Mouse (Mus musculus) large intestine, adult 2 months (tissue): ENCODE results near the gene Espn. TPM values are rescaled to one million over a fixed set of nuclear protein-coding genes. Genes with fewer than 3 reads are reported as not detected.

ENCODE experiments used
- DNase-seq: peaks from one replicate; pipeline ENCODE4 v3.0.0-alpha.2; 2012; ENCODE audit warnings: low read depth, low spot score
- WGBS: fragments of 180-500 bp; shearing (Covaris S2); methylation state at CpG from one replicate; pipeline ENCODE4 v1.1.7; 2018; 5-methylcytosine and 5-hydroxymethylcytosine counted together
- polyA plus RNA-seq: library from polyadenylated mRNA; depleted of rRNA; stranded (reverse); fragments of >200 nt; gene quantifications from 2 replicates; pipeline ENCODE4 v1.2.3, GENCODE M21; 2012; rRNA removed

Espn gene
- polyA plus RNA-seq: 157 and 237 TPM in 2 replicates

DNA sequence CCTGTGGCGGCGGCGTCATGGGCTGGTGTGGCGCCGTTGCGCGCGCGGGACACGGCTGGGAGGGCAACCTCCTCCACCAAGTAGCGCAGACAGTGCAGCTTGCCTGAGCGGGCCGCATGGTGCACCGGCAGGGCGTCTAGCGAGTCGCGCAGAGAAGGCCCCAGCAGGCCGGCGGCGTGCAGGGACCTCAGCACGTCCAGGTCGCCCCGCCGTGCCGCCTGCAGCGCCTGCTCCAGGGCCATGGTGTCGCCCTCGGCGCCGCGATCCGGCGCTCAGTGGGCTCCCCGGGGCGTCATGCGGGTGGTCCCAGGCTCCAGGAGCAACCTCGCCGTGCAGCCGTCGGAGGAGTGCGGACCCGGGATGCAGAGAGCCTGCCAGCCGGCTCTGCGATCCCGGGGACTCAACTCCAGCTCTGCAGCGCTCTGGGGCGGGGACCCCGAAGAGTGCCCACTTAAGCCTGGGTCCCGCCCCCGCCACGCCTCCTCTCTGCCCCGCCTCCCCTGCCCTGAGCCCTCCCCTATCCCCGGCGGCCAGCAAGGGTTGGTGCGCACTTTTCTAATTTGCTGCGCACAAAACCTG, at the start of gene Espn:
TSS of gene Espn (minus strand) at position 406 of the 579 bp plus-strand sequence.
- DNase-seq: no peak

DNA sequence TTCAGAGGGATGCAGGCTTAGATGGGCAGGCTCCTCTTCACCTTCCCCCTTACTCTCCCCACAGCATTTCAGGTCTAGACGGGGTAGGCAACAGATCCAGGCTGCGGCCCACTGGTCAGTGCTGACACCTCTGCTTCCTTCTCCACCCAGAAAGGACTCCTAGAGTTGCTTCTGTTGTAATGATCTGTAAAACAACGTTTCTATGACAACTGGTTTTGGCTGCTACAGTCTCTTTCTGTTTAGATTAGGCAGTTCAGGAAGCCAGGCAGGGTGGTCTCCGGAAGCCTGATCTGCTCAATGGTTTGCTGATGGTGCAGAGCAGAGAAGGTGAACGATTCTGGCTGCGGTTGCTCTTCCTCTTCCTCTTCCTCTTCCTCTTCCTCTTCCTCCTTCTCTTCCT, 49.3 kb upstream of the Espn start:
- DNase-seq: no peak
- WGBS: 34% methylated on average over 6 of the region's 6 CpGs

More for the DNA sequence above, at the start of gene Espn:
- WGBS: 4% methylated on average over 57 of the region's 57 CpGs

GRCm38 (mm10) chr4:152199617-152200016, 47.4 kb upstream of the Espn start:
- WGBS: 26% methylated on average over 1 of the region's 1 CpGs
- no peak for DNase-seq

DNA sequence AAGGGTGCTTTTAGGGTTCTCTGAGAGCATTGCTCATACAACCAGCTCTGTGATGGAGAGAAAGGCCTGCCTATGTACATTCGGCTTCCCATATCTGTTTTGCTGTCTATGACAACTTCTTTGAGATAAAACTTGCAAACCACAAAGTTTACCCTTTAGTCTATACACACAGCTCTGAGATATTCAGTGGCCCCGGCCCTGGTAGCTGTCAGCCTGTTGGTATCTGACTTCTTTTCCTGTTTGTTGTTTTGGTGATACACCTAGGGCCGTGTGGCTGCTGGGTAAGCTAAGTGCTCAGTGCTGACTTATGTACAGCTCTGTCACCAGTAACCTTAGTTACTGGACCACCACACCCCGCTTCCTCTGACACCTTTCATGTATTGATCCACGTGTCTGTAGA, 45.4 kb upstream of the Espn start:
- DNase-seq: no peak
- WGBS: 41% methylated on average over 5 of the region's 5 CpGs

- 72% methylated on average over 9 of the region's 9 CpGs for WGBS
- DNase-seq: no peak
These were observed 44.1 kb upstream of the Espn start for GRCm38 (mm10) chr4:152196276-152196675.

- no peak for DNase-seq
- WGBS: 48% methylated on average over 3 of the region's 3 CpGs
These were observed 42.5 kb upstream of the Espn start for GRCm38 (mm10) chr4:152194476-152195175.

DNA sequence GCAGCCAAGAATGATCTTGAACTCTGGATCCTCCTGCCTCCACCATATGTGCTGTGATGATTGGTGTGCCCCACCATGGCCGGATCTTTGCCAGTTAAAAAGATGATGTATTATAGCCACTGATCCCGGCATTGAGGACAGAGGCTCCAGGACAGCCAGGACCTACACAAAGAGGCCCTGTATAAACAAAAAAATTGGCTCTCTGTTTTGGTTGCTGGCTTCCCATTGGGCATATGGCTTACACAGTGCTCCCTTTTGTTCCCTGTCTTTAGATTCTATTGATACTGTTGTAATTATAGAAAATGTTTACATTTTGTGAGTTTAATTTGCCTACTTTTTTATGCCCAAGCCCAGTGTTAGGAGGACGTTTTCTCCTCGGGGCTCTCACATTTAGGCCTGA, 40.4 kb upstream of the Espn start:
- no peak for DNase-seq
- 27% methylated on average over 4 of the region's 4 CpGs for WGBS

DNA sequence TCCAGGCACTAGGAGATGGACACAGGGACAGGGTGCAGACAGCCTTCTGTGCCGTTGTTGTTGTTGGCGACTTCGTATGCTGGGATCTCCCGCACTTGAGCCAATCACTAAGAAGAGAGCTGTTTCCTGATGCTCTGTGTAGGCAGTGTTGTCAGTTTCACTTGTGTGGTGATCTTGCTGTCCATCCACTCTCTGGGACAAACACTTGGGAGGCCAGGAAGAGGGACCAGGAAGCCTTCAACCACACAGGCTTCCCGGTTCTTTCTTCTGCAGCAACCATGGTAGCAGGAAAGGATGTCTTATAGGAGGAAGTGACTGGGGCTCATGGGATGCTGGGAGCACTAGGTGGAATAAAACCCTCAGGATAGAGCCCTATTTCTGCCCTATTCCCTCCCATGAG, 38.5 kb upstream of the Espn start:
- no peak for DNase-seq
- 70% methylated on average over 5 of the region's 5 CpGs for WGBS

DNA sequence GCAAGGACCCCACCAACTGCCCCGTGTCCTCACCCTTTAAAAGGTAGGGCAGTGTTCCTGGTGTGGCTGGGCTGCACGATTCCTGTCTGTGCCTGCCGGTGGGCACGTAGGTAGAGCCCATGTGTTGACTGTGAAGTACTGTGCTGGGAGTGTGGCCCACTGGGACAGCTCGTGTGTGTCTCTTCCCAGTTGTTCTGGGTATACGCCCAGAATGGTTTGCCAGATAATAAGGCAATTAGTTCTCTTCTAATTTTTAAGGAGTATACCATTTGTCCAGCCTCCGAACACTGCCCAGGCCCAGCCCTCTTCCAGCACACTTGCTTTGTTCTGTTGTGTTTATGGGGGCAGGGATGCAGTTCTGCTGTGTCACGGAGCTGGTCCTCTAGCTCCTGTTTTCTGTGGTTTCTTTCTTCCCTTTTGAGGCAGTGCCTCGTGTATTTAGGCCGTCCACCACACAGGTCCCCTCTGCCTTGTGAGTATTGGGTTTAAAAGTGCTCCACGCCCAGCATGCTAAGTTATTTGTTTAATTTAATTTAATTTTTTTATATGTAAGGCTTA, 38.0 kb upstream of the Espn start:
- 72% methylated on average over 11 of the region's 11 CpGs for WGBS

DNA sequence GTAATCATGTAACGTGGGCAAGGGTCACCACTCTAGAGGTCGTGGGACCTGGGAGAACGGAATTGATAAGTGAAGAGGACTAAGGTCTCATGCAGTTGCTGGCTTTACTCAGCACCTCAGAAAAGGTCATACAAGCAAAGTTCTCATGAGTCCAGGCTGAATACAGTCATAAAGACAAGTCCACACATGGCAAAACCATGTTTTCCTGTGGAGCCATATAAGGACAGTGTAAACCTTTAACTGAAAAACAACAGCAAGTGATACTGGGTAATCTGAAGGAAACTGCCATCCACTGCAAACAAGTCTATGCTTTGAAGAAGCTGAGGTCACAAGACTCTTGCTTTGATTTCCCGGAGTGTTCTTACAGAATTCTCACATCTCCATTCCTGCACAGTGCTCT, 37.5 kb upstream of the Espn start:
- DNase-seq: no peak
- WGBS: 82% methylated on average over 4 of the region's 4 CpGs

More for the DNA sequence above, 38.0 kb upstream of the Espn start:
- no peak for DNase-seq

GRCm38 (mm10) chr4:152189071-152189470, 36.9 kb upstream of the Espn start:
- DNase-seq: no peak
- 81% methylated on average over 6 of the region's 6 CpGs for WGBS

DNA sequence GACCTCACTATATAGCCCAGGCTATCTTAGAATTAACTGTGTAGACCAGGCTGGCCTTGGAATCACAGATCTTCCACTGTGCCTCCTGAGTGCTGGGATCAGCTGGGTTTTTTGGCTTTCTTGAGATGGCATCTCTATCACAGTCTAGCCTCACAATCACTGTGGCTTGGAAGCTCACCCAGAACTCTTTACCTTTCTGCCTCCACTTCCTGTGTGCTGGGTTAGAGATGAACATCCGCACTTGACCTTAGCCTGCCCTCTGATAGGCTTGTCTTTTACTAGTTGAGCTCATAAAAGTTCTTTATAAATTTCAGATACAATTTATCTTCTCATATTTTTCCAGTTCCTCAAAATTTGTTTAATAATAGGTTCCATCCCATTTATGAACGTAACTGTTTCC, 36.5 kb upstream of the Espn start:
- 91% methylated on average over 2 of the region's 2 CpGs for WGBS

GRCm38 (mm10) chr4:152187142-152187541, 35.0 kb upstream of the Espn start:
- no peak for DNase-seq
- 75% methylated on average over 9 of the region's 9 CpGs for WGBS

More for the DNA sequence above, 36.5 kb upstream of the Espn start:
- DNase-seq: no peak

DNA sequence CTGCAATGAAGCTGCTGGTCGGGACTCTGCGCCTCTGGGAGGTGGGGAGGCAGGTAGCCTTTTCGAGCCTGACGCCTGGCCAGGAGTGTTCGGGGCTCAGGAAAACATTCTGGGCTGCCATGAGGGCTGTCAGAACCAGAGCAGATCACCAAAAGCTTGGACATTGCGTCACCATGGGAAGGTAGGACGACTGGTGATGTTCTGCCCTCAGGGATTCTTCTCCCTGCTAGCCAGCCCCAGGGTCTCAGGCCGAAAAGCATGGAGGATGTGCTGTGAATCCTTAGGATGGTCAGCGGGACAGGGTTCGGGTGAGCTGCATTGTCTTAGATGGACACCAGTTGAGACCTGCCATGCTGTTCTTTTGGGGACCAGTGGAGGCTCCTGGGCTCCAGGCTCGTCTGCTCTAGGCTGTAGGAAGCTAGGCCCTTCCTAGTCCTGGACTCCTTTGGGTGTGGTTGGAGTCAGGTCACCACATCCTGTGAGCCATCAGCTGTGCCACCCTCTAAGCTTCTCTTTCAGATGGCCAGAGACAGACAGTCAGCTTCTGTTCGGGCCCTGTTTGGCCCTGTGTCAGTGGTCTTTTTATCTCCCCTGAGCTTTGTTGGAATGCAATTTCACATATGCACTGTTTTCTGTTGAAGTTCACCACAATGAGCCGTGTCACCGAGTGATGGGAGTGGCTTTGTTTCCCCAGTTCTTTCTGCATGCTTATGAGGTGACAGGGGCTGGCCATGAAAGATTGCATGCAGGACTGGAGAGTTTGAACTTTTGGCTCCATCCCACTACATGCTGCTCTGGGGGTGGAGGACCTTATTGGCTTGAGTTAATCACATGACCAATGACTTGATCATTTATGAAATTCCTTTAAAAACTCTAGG, 34.3 kb upstream of the Espn start:
- no peak for DNase-seq
- 56% methylated on average over 14 of the region's 14 CpGs for WGBS

- no peak for DNase-seq
- 9% methylated on average over 19 of the region's 19 CpGs for WGBS
These were observed 33.5 kb upstream of the Espn start for GRCm38 (mm10) chr4:152185510-152186204.

- WGBS: 2% methylated on average over 3 of the region's 3 CpGs
- DNase-seq: no peak
These were observed 33.0 kb upstream of the Espn start for GRCm38 (mm10) chr4:152185137-152185509.

DNA sequence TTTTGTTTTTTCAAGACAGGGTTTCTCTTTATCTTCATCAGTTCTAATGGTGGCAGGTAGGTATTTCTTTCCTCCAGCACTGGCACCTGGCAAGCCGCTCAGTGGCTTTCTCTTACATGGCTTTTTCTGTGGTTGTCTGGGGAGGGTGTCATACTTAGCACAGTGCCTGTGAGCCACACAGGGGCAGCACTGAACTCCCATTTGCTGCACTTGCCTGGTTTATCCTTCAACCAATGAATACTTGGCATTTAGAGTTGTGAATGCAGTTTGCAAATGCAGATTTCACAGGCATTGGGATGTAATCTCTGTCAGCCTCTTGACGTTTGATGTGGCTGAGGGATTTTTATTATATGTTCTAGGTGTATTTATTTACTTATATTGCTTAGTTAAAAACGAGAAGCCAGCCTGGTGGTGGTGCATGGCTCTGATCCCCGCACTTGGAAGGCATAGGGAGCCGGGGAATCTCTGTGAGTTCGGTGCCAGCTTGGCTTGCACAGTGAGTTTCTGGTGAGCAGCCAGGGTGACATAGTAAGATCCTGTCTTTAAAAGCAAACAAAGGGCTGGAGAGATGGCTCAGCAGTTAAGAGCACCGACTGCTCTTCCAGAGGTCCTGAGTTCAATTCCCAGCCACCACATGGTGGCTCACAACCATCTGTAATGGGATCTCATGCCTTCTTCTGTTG, 32.3 kb upstream of the Espn start:
- DNase-seq: no peak

GRCm38 (mm10) chr4:152182205-152182604, 30.0 kb upstream of the Espn start:
- no peak for DNase-seq
- 85% methylated on average over 10 of the region's 10 CpGs for WGBS

More for the DNA sequence above, 32.3 kb upstream of the Espn start:
- WGBS: 28% methylated on average over 7 of the region's 7 CpGs
